Mouse (Mus musculus) urinary bladder, postnatal 14 days (tissue): Measurements from ENCODE around the gene Ppm1g.

Experiments used
- DNase-seq: peaks from one replicate; pipeline ENCODE4 v3.0.0; 2021; ENCODE audit warnings: low spot score

Ppm1g gene

GRCm38 (mm10) chr5:31192045-31192938 lies 28.2 kb downstream of the Ppm1g start:
- peak; percentile 81 for DNase-seq

GRCm38 (mm10) chr5:31190201-31190600 lies 30.3 kb downstream of the Ppm1g start:
- DNase-seq = no peak

GRCm38 (mm10) chr5:31188223-31188840 lies 32.2 kb downstream of the Ppm1g start:
- no peak for DNase-seq

GRCm38 (mm10) chr5:31183678-31184077 lies 36.8 kb downstream of the Ppm1g start:
- DNase-seq = no peak

GRCm38 (mm10) chr5:31181183-31181770 lies 39.2 kb downstream of the Ppm1g start:
- DNase-seq = no peak

- DNase-seq = peak; percentile 95
These were observed 40.5 kb downstream of the Ppm1g start, which contains the start of the genes Gm29609 and Gtf3c2 for GRCm38 (mm10) chr5:31179766-31180630. TSS of gene Gm29609 (minus strand) at chr5:31179911. TSS of gene Gtf3c2 (minus strand) at chr5:31180144.

- no peak for DNase-seq
These were observed 41.2 kb downstream of the Ppm1g start for GRCm38 (mm10) chr5:31179301-31179765.

- no peak for DNase-seq
These were observed 51.9 kb downstream of the Ppm1g start for GRCm38 (mm10) chr5:31168630-31169029.

- DNase-seq = no peak
These were observed 55.6 kb downstream of the Ppm1g start for GRCm38 (mm10) chr5:31164878-31165277.

- DNase-seq = no peak
These were observed 58.0 kb downstream of the Ppm1g start for GRCm38 (mm10) chr5:31162462-31162861.

- DNase-seq = peak; percentile 82
These were observed 66.3 kb downstream of the Ppm1g start, which contains the start of gene Mpv17 for GRCm38 (mm10) chr5:31154152-31154553. TSS of gene Mpv17 (minus strand) at chr5:31154251.

GRCm38 (mm10) chr5:31153516-31154151 lies 66.9 kb downstream of the Ppm1g start:
- no peak for DNase-seq
